Mouse (Mus musculus) olfactory bulb, adult 2 months (tissue): Measurements from ENCODE around the gene Mfsd9.

ENCODE experiments used
- CTCF ChIP-seq: fragments of 200-500 bp; IDR thresholded peaks from 2 replicates; pipeline ENCODE4 v1.5.1; 2012; ENCODE audit warnings: low read depth, mild to moderate bottlenecking, low read length, moderate library complexity; ENCODE audit not compliant: insufficient read depth
- POLR2A ChIP-seq: fragments of 200-500 bp; IDR thresholded peaks from 2 replicates; pipeline ENCODE4 v1.6.1; 2012; ENCODE audit warnings: mild to moderate bottlenecking, low read depth, low read length, moderate library complexity; ENCODE audit not compliant: insufficient read depth

DNA sequence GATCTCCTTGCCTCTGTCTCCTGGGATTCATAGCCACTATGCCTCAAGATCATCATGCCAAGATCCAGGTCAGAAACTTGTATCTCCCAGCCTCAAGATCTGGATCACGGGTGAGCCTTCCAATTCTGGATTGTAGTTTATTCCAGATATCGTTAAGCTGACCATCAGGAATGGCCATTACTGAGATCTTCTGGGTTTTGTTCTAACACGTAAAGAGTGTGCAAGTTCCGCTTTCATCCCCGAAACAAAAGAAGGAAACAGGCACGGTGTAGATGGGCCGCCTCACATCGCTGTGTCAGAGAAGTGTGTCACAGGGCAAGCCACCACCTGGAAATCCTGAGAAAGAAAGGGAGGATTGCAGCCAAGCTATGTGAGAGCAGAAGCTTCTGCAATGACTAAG, 8.6 kb upstream of the Mfsd9 start:
- TF ChIP-seq CTCF (no peak), POLR2A (no peak)
